Mouse (Mus musculus): ENCODE results near the gene Manba. TPM values are rescaled to one million over a fixed set of nuclear protein-coding genes. Genes with fewer than 3 reads are reported as not detected.

Manba gene
- polyA plus RNA-seq, 1 experiment: 2.9 TPM

DNA sequence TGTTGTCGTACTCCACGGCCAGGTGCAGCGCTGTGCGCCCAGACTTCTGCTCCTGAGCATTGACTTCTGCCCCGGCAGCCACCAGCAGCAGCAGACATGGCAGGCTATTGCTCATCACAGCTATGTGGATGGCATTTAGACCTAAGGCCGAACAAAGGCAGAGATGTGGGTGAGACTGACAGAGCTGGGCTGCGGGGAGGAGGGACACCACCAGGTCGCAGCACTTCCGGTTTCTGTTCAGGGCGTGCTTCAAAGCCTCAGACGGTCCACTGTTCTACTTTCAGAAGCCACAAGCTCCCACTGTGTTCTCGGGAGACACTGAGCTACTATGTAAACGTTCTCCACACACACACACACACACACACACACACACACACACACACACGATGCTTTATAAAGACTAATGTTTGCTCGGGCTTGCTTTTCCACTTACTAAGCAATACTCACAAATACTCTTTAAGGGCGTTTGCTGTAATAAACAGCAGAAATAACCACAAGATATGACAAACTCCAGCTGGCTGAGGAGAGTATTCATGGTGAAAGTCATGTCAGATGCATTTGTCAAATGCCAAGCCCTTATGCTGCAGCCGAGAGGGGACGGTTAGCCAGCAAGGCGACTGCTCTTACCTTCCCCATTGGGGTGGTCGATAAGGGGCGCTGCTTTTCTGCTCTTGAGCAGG, 109.0 kb downstream of the Manba start:
- Histone ChIP-seq H3K79me3 (ENCODE audit: low read depth) (no peaks in the 10 kb centered on the region), H3ac (ENCODE audit: control insufficient read depth, insufficient read length, low read depth) (no peak overlapping the region), H3K4me3 (ENCODE audit: insufficient read depth, poor library complexity, severe bottlenecking) (no peak overlapping the region), H3K79me2 (ENCODE audit: control insufficient read depth, insufficient read depth) (no peaks in the 10 kb centered on the region), H3K36me3 (ENCODE audit: control insufficient read depth, insufficient read depth) (peaks cover 70% of the 10 kb centered on the region), H3K27me3 (ENCODE audit: control insufficient read depth, insufficient read depth, insufficient read length) (no peaks in the 10 kb centered on the region)
- no peak for TF ChIP-seq FOSL1 (IDR thresholded peaks at IDR 0.05; ENCODE audit: insufficient read depth, low read length, poor library complexity, severe bottlenecking)
- TF ChIP-seq MYOD1 (IDR thresholded peaks at IDR 0.05; ENCODE audit: control insufficient read depth, insufficient read length, low read depth): no peak
- TF ChIP-seq CTCF (IDR thresholded peaks at IDR 0.05; ENCODE audit: control insufficient read depth, insufficient read depth, insufficient read length): no peak
- TF ChIP-seq USF1 (IDR thresholded peaks at IDR 0.05; ENCODE audit: low read depth): no peak
- no peak for TF ChIP-seq CEBPB (IDR thresholded peaks at IDR 0.05; ENCODE audit: low read depth)
- TF ChIP-seq MAX (IDR thresholded peaks at IDR 0.05): no peak
- TF ChIP-seq MYOG (IDR thresholded peaks at IDR 0.05; ENCODE audit: control insufficient read depth, extremely low read depth, insufficient read length): no peak

GRCm38 (mm10) chr3:135597014-135597413, 111.6 kb downstream of the Manba start:
- H3K27me3 ChIP-seq (ENCODE audit: control insufficient read depth, insufficient read depth, insufficient read length): no peaks in the 10 kb centered on the region
- no peak for TF ChIP-seq CTCF (IDR thresholded peaks at IDR 0.05; ENCODE audit: control insufficient read depth, insufficient read depth, insufficient read length)
- no peak for TF ChIP-seq CEBPB (IDR thresholded peaks at IDR 0.05; ENCODE audit: low read depth)
- H3ac ChIP-seq (ENCODE audit: control insufficient read depth, insufficient read length, low read depth): no peak overlapping the region
- H3K79me2 ChIP-seq (ENCODE audit: control insufficient read depth, insufficient read depth): no peaks in the 10 kb centered on the region
- peaks cover 60% of the 10 kb centered on the region for H3K36me3 ChIP-seq (ENCODE audit: control insufficient read depth, insufficient read depth)
- no peak overlapping the region for H3K4me3 ChIP-seq (ENCODE audit: insufficient read depth, poor library complexity, severe bottlenecking)
- H3K79me3 ChIP-seq (ENCODE audit: low read depth): no peaks in the 10 kb centered on the region

GRCm38 (mm10) chr3:135598355-135598754, 112.9 kb downstream of the Manba start:
- no peaks in the 10 kb centered on the region for H3K27me3 ChIP-seq (ENCODE audit: control insufficient read depth, insufficient read depth, insufficient read length)
- H3ac ChIP-seq (ENCODE audit: control insufficient read depth, insufficient read length, low read depth): no peak overlapping the region
- H3K79me2 ChIP-seq (ENCODE audit: control insufficient read depth, insufficient read depth): no peaks in the 10 kb centered on the region
- H3K79me3 ChIP-seq (ENCODE audit: low read depth): no peaks in the 10 kb centered on the region
- peaks cover 60% of the 10 kb centered on the region for H3K36me3 ChIP-seq (ENCODE audit: control insufficient read depth, insufficient read depth)
- no peak for TF ChIP-seq MAX (IDR thresholded peaks at IDR 0.05)
- no peak for TF ChIP-seq CEBPB (IDR thresholded peaks at IDR 0.05; ENCODE audit: low read depth)
- TF ChIP-seq FOSL1 (IDR thresholded peaks at IDR 0.05; ENCODE audit: insufficient read depth, low read length, poor library complexity, severe bottlenecking): no peak
- TF ChIP-seq MYOG (IDR thresholded peaks at IDR 0.05; ENCODE audit: control insufficient read depth, extremely low read depth, insufficient read length): no peak
- no peak for TF ChIP-seq MYOD1 (IDR thresholded peaks at IDR 0.05; ENCODE audit: control insufficient read depth, insufficient read length, low read depth)
- TF ChIP-seq USF1 (IDR thresholded peaks at IDR 0.05; ENCODE audit: low read depth): no peak
- no peak for TF ChIP-seq CTCF (IDR thresholded peaks at IDR 0.05; ENCODE audit: control insufficient read depth, insufficient read depth, insufficient read length)
- no peak overlapping the region for H3K4me3 ChIP-seq (ENCODE audit: insufficient read depth, poor library complexity, severe bottlenecking)

DNA sequence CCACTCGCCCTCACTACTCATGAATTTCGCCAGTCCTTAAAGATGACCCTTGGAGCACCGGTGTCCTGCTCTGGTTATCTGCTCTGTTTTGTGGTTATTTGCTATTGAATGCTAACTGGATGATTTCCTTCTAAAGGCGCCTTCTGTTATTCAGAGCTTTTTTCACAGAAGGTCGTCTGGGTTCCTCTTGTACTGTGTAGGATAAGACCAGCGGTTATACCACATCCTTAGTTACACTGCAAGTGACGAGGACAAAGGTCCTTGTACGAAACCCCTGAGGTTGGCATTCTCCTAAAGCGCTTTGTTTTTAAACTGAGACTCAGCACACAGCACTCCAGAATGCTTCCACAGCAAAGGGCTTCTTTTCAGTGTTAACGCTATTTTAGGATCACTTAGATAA, 117.3 kb downstream of the Manba start:
- Histone ChIP-seq H3K36me3 (ENCODE audit: control insufficient read depth, insufficient read depth) (peaks cover 71% of the 10 kb centered on the region), H3K27me3 (ENCODE audit: control insufficient read depth, insufficient read depth, insufficient read length) (no peaks in the 10 kb centered on the region), H3ac (ENCODE audit: control insufficient read depth, insufficient read length, low read depth) (no peak overlapping the region), H3K79me2 (ENCODE audit: control insufficient read depth, insufficient read depth) (no peaks in the 10 kb centered on the region), H3K79me3 (ENCODE audit: low read depth) (no peaks in the 10 kb centered on the region), H3K4me3 (ENCODE audit: insufficient read depth, poor library complexity, severe bottlenecking) (no peak overlapping the region)
- TF ChIP-seq MYOG (IDR thresholded peaks at IDR 0.05; ENCODE audit: control insufficient read depth, extremely low read depth, insufficient read length): no peak
- TF ChIP-seq FOSL1 (IDR thresholded peaks at IDR 0.05; ENCODE audit: insufficient read depth, low read length, poor library complexity, severe bottlenecking): no peak
- TF ChIP-seq MYOD1 (IDR thresholded peaks at IDR 0.05; ENCODE audit: control insufficient read depth, insufficient read length, low read depth): no peak
- TF ChIP-seq CTCF (IDR thresholded peaks at IDR 0.05; ENCODE audit: control insufficient read depth, insufficient read depth, insufficient read length): no peak
- TF ChIP-seq USF1 (IDR thresholded peaks at IDR 0.05; ENCODE audit: low read depth): no peak
- no peak for TF ChIP-seq CEBPB (IDR thresholded peaks at IDR 0.05; ENCODE audit: low read depth)
- no peak for TF ChIP-seq MAX (IDR thresholded peaks at IDR 0.05)

DNA sequence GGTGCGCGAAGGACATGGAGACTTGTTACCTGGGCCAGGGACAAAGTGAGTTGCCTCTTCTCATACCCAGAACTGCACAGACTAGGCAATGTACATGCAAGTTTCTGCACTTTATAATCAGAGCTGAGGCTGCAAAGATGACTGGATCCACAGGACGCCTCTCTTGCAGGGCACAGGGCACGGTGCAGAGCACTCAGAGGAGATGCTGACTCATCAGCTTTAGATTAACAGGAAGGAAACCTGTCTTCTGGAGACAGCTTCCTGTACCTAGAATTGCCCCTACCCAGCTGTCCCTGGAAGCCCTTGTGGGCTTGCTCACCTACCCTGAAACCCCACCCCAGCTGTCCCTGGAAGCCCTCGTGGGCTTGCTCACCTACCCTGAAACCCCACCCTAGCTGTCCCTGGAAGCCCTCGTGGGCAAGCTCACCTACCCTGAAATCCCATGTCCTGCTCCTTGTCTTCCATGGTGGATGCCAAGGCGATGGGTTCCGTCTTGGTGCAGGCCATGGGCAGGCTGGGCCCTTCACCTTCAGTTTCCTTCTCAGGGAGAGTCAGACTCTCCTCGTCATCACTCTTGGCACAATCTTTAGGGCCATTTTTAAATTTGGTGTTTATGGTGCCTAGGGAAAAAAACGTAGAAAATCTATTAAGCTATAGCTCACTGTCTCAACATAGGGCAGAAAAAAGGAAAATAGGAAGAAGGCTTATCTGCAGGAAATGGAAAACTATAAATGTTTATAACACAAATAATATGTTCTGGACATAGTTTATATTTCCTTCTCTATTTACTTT, 119.4 kb downstream of the Manba start:
- no peak overlapping the region for H3K4me3 ChIP-seq (ENCODE audit: insufficient read depth, poor library complexity, severe bottlenecking)
- H3K79me2 ChIP-seq (ENCODE audit: control insufficient read depth, insufficient read depth): no peaks in the 10 kb centered on the region
- TF ChIP-seq CEBPB (IDR thresholded peaks at IDR 0.05; ENCODE audit: low read depth) (no peak), MYOD1 (IDR thresholded peaks at IDR 0.05; ENCODE audit: control insufficient read depth, insufficient read length, low read depth) (no peak), USF1 (IDR thresholded peaks at IDR 0.05; ENCODE audit: low read depth) (no peak), FOSL1 (IDR thresholded peaks at IDR 0.05; ENCODE audit: insufficient read depth, low read length, poor library complexity, severe bottlenecking) (no peak), MAX (IDR thresholded peaks at IDR 0.05) (no peak), CTCF (IDR thresholded peaks at IDR 0.05; ENCODE audit: control insufficient read depth, insufficient read depth, insufficient read length) (no peak), MYOG (IDR thresholded peaks at IDR 0.05; ENCODE audit: control insufficient read depth, extremely low read depth, insufficient read length) (no peak)
- H3K36me3 ChIP-seq (ENCODE audit: control insufficient read depth, insufficient read depth): peaks cover 73% of the 10 kb centered on the region
- no peaks in the 10 kb centered on the region for H3K27me3 ChIP-seq (ENCODE audit: control insufficient read depth, insufficient read depth, insufficient read length)
- H3K79me3 ChIP-seq (ENCODE audit: low read depth): no peaks in the 10 kb centered on the region
- no peak overlapping the region for H3ac ChIP-seq (ENCODE audit: control insufficient read depth, insufficient read length, low read depth)
